26 mouse cellular contexts compared by ENCODE assay signal in genomic region chr5:75446386-75446785, GRCm38 (mm10).
DNase-seq lines count a peak whose midpoint lies in the region; ATAC-seq and TF ChIP-seq lines count a peak whose summit lies in the region.
"Had no signal": no experiment of that assay in that cellular context is flagged by ENCODE, and none has a peak within 500 bp of the region (broad histone marks: within the 10 kb centered on the region; RNA-seq: fewer than 3 reads in every experiment).

No protein-coding gene starts in this region.

- 19% methylated on average over 1 of the region's 1 CpGs for WGBS in liver, embryonic 16.5 days (ENCODE audit: insufficient replicate concordance)
- 27% methylated on average over 1 of the region's 1 CpGs for WGBS in liver, embryonic 12.5 days (ENCODE audit: insufficient replicate concordance)
- 46% methylated on average over 1 of the region's 1 CpGs for WGBS in liver, postnatal 0 days (ENCODE audit: insufficient replicate concordance)
- WGBS in stomach, embryonic 15.5 days = 73% methylated on average over 1 of the region's 1 CpGs
- 4% methylated on average over 1 of the region's 1 CpGs for WGBS in thymus, adult 2 months

- H3K4me3 ChIP-seq in liver, embryonic 16.5 days (ENCODE audit: low read depth, low read length) = no peak overlapping the region
- no peak overlapping the region for H3K4me3 ChIP-seq in liver, embryonic 12.5 days
- H3K4me3 ChIP-seq in liver, postnatal 0 days (ENCODE audit: low read depth, low read length) = no peak overlapping the region
- no peak overlapping the region for H3K4me3 ChIP-seq in stomach, embryonic 15.5 days (replicated peaks)
- H3K4me3 ChIP-seq in thymus, adult 2 months (ENCODE audit: control insufficient read depth, insufficient read depth, low read length) = no peak overlapping the region
- H3K4me3 ChIP-seq: embryonic facial prominence, embryonic 10.5 days; embryonic facial prominence, embryonic 13.5 days; erythroblast, embryonic 14.5 days; forebrain, embryonic 12.5 days; forebrain, embryonic 15.5 days; heart, embryonic 12.5 days; heart, embryonic 15.5 days had no signal

- DNase-seq in liver, postnatal 0 days = no peak
- DNase-seq in urinary bladder, postnatal 10 days (ENCODE audit: low spot score) = no peak
- no peak for DNase-seq in thymus, adult 2 months
- DNase-seq: adrenal gland, adult 2 months; adrenal gland, postnatal 25 days; cerebellum, adult 11-12 months; cerebellum, adult 8-10 months; cerebellum, postnatal 10 days; cerebellum, postnatal 36 days; embryo, embryonic 11 days; gastrocnemius, postnatal 25 days; heart, adult 18-20 months; heart, postnatal 10 days; heart, postnatal 4 days had no signal

- peaks cover 16% of the 10 kb centered on the region for H3K4me1 ChIP-seq in liver, embryonic 16.5 days (ENCODE audit: control insufficient read depth, low read depth, low read length)
- H3K4me1 ChIP-seq in liver, embryonic 12.5 days = peaks cover 26% of the 10 kb centered on the region
- H3K4me1 ChIP-seq in liver, postnatal 0 days (ENCODE audit: insufficient read depth) = peaks cover 10% of the 10 kb centered on the region
- 0 out of 2 replicates have a peak, but pooled peaks cover 2% of the 10 kb centered on the region for H3K4me1 ChIP-seq in stomach, embryonic 15.5 days
- H3K4me1 ChIP-seq in thymus, adult 2 months (replicated peaks; ENCODE audit: control insufficient read depth, insufficient read depth, low read length) = no peaks in the 10 kb centered on the region

- TF ChIP-seq EP300 in liver, postnatal 0 days (IDR thresholded peaks at IDR 0.05; ENCODE audit: low read depth) = no peak

- no peak overlapping the region for H3K9ac ChIP-seq in liver, embryonic 16.5 days (ENCODE audit: low read depth, low read length)
- H3K9ac ChIP-seq in liver, embryonic 12.5 days = no peak overlapping the region
- H3K9ac ChIP-seq in liver, postnatal 0 days (replicated peaks) = no peak overlapping the region
- no peak overlapping the region for H3K9ac ChIP-seq in stomach, embryonic 15.5 days
- H3K9ac ChIP-seq: embryonic facial prominence, embryonic 13.5 days; forebrain, embryonic 12.5 days; forebrain, embryonic 15.5 days; heart, embryonic 12.5 days; heart, embryonic 15.5 days; hindbrain, embryonic 14.5 days had no signal

- H3K4me2 ChIP-seq in liver, embryonic 16.5 days (ENCODE audit: low read depth, low read length) = no peak overlapping the region
- H3K4me2 ChIP-seq in liver, embryonic 12.5 days = no peak overlapping the region
- no peak overlapping the region for H3K4me2 ChIP-seq in liver, postnatal 0 days (ENCODE audit: low read depth, low read length)
- H3K4me2 ChIP-seq in stomach, embryonic 15.5 days = no peak overlapping the region
- H3K4me2 ChIP-seq: embryonic facial prominence, embryonic 13.5 days; forebrain, embryonic 12.5 days; forebrain, embryonic 15.5 days; heart, embryonic 12.5 days; heart, embryonic 15.5 days; hindbrain, embryonic 14.5 days had no signal

- TF ChIP-seq CTCF in liver, postnatal 0 days (IDR thresholded peaks at IDR 0.05; ENCODE audit: low read depth) = no peak
- no peak for TF ChIP-seq CTCF in thymus, adult 2 months (IDR thresholded peaks at IDR 0.05; ENCODE audit: borderline replicate concordance, control insufficient read depth, extremely low read depth, insufficient read depth, low read length, poor library complexity)

- H3K9me3 ChIP-seq in liver, embryonic 16.5 days (replicated peaks; ENCODE audit: control insufficient read depth, low read length) = no peaks in the 10 kb centered on the region
- H3K9me3 ChIP-seq in liver, embryonic 12.5 days (replicated peaks) = no peaks in the 10 kb centered on the region
- no peaks in the 10 kb centered on the region for H3K9me3 ChIP-seq in liver, postnatal 0 days (ENCODE audit: low read length)
- H3K9me3 ChIP-seq in stomach, embryonic 15.5 days = no peaks in the 10 kb centered on the region
- H3K9me3 ChIP-seq: embryonic facial prominence, embryonic 10.5 days; embryonic facial prominence, embryonic 13.5 days; forebrain, embryonic 12.5 days; forebrain, embryonic 15.5 days; heart, embryonic 12.5 days; heart, embryonic 15.5 days had no signal

- H3K36me3 ChIP-seq in liver, embryonic 16.5 days (ENCODE audit: control insufficient read depth, insufficient read depth) = no peaks in the 10 kb centered on the region
- H3K36me3 ChIP-seq in liver, embryonic 12.5 days = no peaks in the 10 kb centered on the region
- H3K36me3 ChIP-seq in liver, postnatal 0 days (replicated peaks; ENCODE audit: insufficient read depth, low read length) = no peaks in the 10 kb centered on the region
- H3K36me3 ChIP-seq in stomach, embryonic 15.5 days = no peaks in the 10 kb centered on the region
- H3K36me3 ChIP-seq in thymus, adult 2 months (ENCODE audit: control insufficient read depth, insufficient read depth, low read length) = no peaks in the 10 kb centered on the region
- H3K36me3 ChIP-seq: embryonic facial prominence, embryonic 10.5 days; embryonic facial prominence, embryonic 13.5 days; forebrain, embryonic 12.5 days; forebrain, embryonic 15.5 days; heart, embryonic 12.5 days; heart, embryonic 15.5 days had no signal

- H3K27me3 ChIP-seq in liver, embryonic 16.5 days (ENCODE audit: control insufficient read depth, insufficient read depth, low read depth, low read length) = no peaks in the 10 kb centered on the region
- H3K27me3 ChIP-seq in liver, embryonic 12.5 days (replicated peaks) = no peaks in the 10 kb centered on the region; the same call in 1 of the 2 replicates
- no peaks in the 10 kb centered on the region for H3K27me3 ChIP-seq in liver, postnatal 0 days (ENCODE audit: insufficient read depth, low read length)
- H3K27me3 ChIP-seq in stomach, embryonic 15.5 days (replicated peaks) = no peaks in the 10 kb centered on the region
- no peaks in the 10 kb centered on the region for H3K27me3 ChIP-seq in thymus, adult 2 months (ENCODE audit: control insufficient read depth, insufficient read depth, low read length)
- H3K27me3 ChIP-seq: forebrain, embryonic 15.5 days had no signal

- ATAC-seq in liver, embryonic 16.5 days (ENCODE audit: low read depth) = peak; percentile 74
- ATAC-seq in liver, embryonic 12.5 days = no peak
- peak; percentile 75 for ATAC-seq in liver, postnatal 0 days
- ATAC-seq in stomach, embryonic 15.5 days (ENCODE audit: insufficient read depth, low FRiP score, low read depth) = no peak
- ATAC-seq: CD4-positive, CD25-positive, alpha-beta regulatory T cell, adult 4 months; forebrain, embryonic 15.5 days had no signal

- H3K27ac ChIP-seq in liver, embryonic 16.5 days (ENCODE audit: low read length) = peak overlapping the region; percentile 41
- no peak overlapping the region for H3K27ac ChIP-seq in liver, embryonic 12.5 days
- H3K27ac ChIP-seq in liver, postnatal 0 days (ENCODE audit: low read depth) = peak overlapping the region; percentile 49
- peak overlapping the region; percentile 40; the same call in 1 of the 2 replicates for H3K27ac ChIP-seq in stomach, embryonic 15.5 days
- H3K27ac ChIP-seq in thymus, adult 2 months (ENCODE audit: control insufficient read depth, insufficient read depth, low read length) = no peak overlapping the region
- H3K27ac ChIP-seq: embryonic facial prominence, embryonic 10.5 days; embryonic facial prominence, embryonic 13.5 days; forebrain, embryonic 12.5 days; forebrain, embryonic 15.5 days; heart, embryonic 15.5 days; hindbrain, embryonic 14.5 days had no signal

- TF ChIP-seq POLR2A in thymus, adult 2 months (IDR thresholded peaks at IDR 0.05; ENCODE audit: control insufficient read depth, extremely low read depth, insufficient read depth, low read length, poor library complexity) = no peak

Comparison
In these comparisons a context has a peak if more than half of its experiments do, and no peak if none do; other contexts are left out.
1. ATAC-seq: peak in liver, embryonic 16.5 days (single experiment) and liver, postnatal 0 days (single experiment); none in liver, embryonic 12.5 days (single experiment) and stomach, embryonic 15.5 days (single experiment).
2. H3K27ac ChIP-seq: peak in liver, embryonic 16.5 days (single experiment), liver, postnatal 0 days (single experiment) and stomach, embryonic 15.5 days (single experiment); none in liver, embryonic 12.5 days (single experiment) and thymus, adult 2 months (single experiment).